Mouse (Mus musculus) olfactory bulb, adult 2 months (tissue): ENCODE data around the gene Rab3gap1.

Experiments
- CTCF ChIP-seq: fragments of 200-500 bp; IDR thresholded peaks from 2 replicates; pipeline ENCODE4 v1.5.1; 2012; ENCODE audit warnings: low read depth, mild to moderate bottlenecking, low read length, moderate library complexity; ENCODE audit not compliant: insufficient read depth
- POLR2A ChIP-seq: fragments of 200-500 bp; IDR thresholded peaks from 2 replicates; pipeline ENCODE4 v1.6.1; 2012; ENCODE audit warnings: mild to moderate bottlenecking, low read depth, low read length, moderate library complexity; ENCODE audit not compliant: insufficient read depth

- TF ChIP-seq CTCF = no peak
- no peak for TF ChIP-seq POLR2A
Measured at GRCm38 (mm10) chr1:127854486-127855222, 13.9 kb upstream of the Rab3gap1 start, which contains the start of gene Map3k19.
